9 mouse cellular contexts compared by ENCODE assay signal in the genomic region with DNA sequence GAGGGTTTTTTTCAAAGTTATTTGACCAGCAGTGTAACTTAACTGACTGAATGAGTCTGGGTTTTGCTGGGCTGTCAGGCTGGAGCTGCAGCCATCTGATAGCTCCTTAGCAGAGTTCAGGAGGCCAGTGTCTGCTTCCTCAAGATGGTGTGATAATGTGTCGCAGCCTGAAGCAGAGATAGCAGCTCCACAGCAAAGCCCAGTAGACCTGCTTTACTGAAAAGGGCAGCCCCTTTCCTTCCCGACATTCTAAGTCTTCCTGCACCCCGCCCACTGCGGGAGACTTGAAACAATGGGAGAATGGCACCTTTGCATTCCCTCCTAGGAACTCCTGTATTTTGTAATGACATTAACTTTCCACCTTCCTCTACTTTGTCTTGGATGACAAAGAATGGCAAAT. TPM values are rescaled to one million over a fixed set of nuclear protein-coding genes. Genes with fewer than 3 reads are reported as not detected.
DNase-seq lines count a peak whose midpoint lies in the region; ATAC-seq and TF ChIP-seq lines count a peak whose summit lies in the region.
"Had no signal": no experiment of that assay in that cellular context is flagged by ENCODE, and none has a peak within 500 bp of the region (broad histone marks: within the 10 kb centered on the region; RNA-seq: fewer than 3 reads in every experiment).

No protein-coding gene starts in this region.

- no peaks in the 10 kb centered on the region for H3K27me3 ChIP-seq in heart, embryonic 16.5 days (ENCODE audit: control insufficient read depth, insufficient read depth, low read length)
- no peaks in the 10 kb centered on the region for H3K27me3 ChIP-seq in liver, embryonic 12.5 days (replicated peaks)
- H3K27me3 ChIP-seq in stomach, postnatal 0 days (ENCODE audit: control insufficient read depth, insufficient read depth, low read length), result no peaks in the 10 kb centered on the region
- no peaks in the 10 kb centered on the region for H3K27me3 ChIP-seq in hindbrain, embryonic 16.5 days (replicated peaks; ENCODE audit: control insufficient read depth, insufficient read depth, low read length)
- no peaks in the 10 kb centered on the region for H3K27me3 ChIP-seq in forebrain, embryonic 14.5 days (replicated peaks; ENCODE audit: control insufficient read depth, insufficient read depth, low read length)

- H3K4me2 ChIP-seq in heart, embryonic 16.5 days (ENCODE audit: low read depth, low read length), result no peak overlapping the region
- H3K4me2 ChIP-seq in liver, embryonic 12.5 days, result peak overlapping the region; percentile 21
- H3K4me2 ChIP-seq in stomach, postnatal 0 days (replicated peaks; ENCODE audit: low read depth), result no peak overlapping the region
- no peak overlapping the region for H3K4me2 ChIP-seq in hindbrain, embryonic 16.5 days (ENCODE audit: low read length)
- no peak overlapping the region for H3K4me2 ChIP-seq in forebrain, embryonic 14.5 days (ENCODE audit: low read length)

- peak; percentile 60 for ATAC-seq in heart, embryonic 16.5 days (replicated peaks; ENCODE audit: extremely low read depth, insufficient read depth, low FRiP score)
- peak; percentile 71 for ATAC-seq in liver, embryonic 12.5 days
- no peak for ATAC-seq in stomach, postnatal 0 days (ENCODE audit: low FRiP score, low TSS enrichment)
- ATAC-seq in hindbrain, embryonic 16.5 days, result no peak
- ATAC-seq in forebrain, embryonic 14.5 days, result no peak

- no peak overlapping the region for H3K4me3 ChIP-seq in left cerebral cortex, adult 2 months
- H3K4me3 ChIP-seq in heart, embryonic 16.5 days (ENCODE audit: low read length), result no peak overlapping the region
- H3K4me3 ChIP-seq in liver, embryonic 12.5 days, result no peak overlapping the region
- no peak overlapping the region for H3K4me3 ChIP-seq in stomach, postnatal 0 days (ENCODE audit: low read depth, low read length)
- no peak overlapping the region for H3K4me3 ChIP-seq in hindbrain, embryonic 16.5 days (ENCODE audit: low read length)
- H3K4me3 ChIP-seq in forebrain, embryonic 14.5 days (ENCODE audit: low read depth, low read length), result no peak overlapping the region

- no peak for DNase-seq in left cerebral cortex, adult 2 months (ENCODE audit: extremely low spot score in 1 of 2, low spot score in 2 of 2)
- DNase-seq in left cerebral cortex, adult 8-10 months (ENCODE audit: low spot score in 2 of 2), result no peak
- DNase-seq in stomach, postnatal 0 days (ENCODE audit: low spot score), result no peak
- DNase-seq in layer of hippocampus, postnatal 36 days, result no peak
- no peak for DNase-seq in forebrain, embryonic 14.5 days (ENCODE audit: low spot score)
- DNase-seq: cerebellum, postnatal 25 days had no signal

- H3K9me3 ChIP-seq in heart, embryonic 16.5 days (replicated peaks; ENCODE audit: control insufficient read depth, low read length), result no peaks in the 10 kb centered on the region
- H3K9me3 ChIP-seq in liver, embryonic 12.5 days (replicated peaks), result no peaks in the 10 kb centered on the region
- H3K9me3 ChIP-seq in stomach, postnatal 0 days (ENCODE audit: control insufficient read depth, low read length), result no peaks in the 10 kb centered on the region
- H3K9me3 ChIP-seq in hindbrain, embryonic 16.5 days (ENCODE audit: control insufficient read depth, low read length), result no peaks in the 10 kb centered on the region
- H3K9me3 ChIP-seq in forebrain, embryonic 14.5 days (replicated peaks; ENCODE audit: control insufficient read depth, low read length), result no peaks in the 10 kb centered on the region

- TF ChIP-seq CTCF in left cerebral cortex, adult 2 months (IDR thresholded peaks at IDR 0.05), result no peak
- TF ChIP-seq CTCF in stomach, postnatal 0 days (IDR thresholded peaks at IDR 0.05; ENCODE audit: low read depth), result no peak

- no peaks in the 10 kb centered on the region for H3K36me3 ChIP-seq in heart, embryonic 16.5 days (ENCODE audit: control insufficient read depth, insufficient read depth)
- no peaks in the 10 kb centered on the region for H3K36me3 ChIP-seq in liver, embryonic 12.5 days
- H3K36me3 ChIP-seq in stomach, postnatal 0 days (ENCODE audit: control insufficient read depth, insufficient read depth, low read length), result no peaks in the 10 kb centered on the region
- no peaks in the 10 kb centered on the region for H3K36me3 ChIP-seq in hindbrain, embryonic 16.5 days (ENCODE audit: control insufficient read depth, insufficient read depth, low read length)
- H3K36me3 ChIP-seq in forebrain, embryonic 14.5 days (ENCODE audit: control insufficient read depth, insufficient read depth, low read length), result no peaks in the 10 kb centered on the region

- no peak overlapping the region for H3K9ac ChIP-seq in heart, embryonic 16.5 days (ENCODE audit: low read length)
- no peak overlapping the region for H3K9ac ChIP-seq in liver, embryonic 12.5 days
- H3K9ac ChIP-seq in stomach, postnatal 0 days (ENCODE audit: low read length), result no peak overlapping the region
- H3K9ac ChIP-seq in hindbrain, embryonic 16.5 days (ENCODE audit: low read depth, low read length), result no peak overlapping the region
- H3K9ac ChIP-seq in forebrain, embryonic 14.5 days (ENCODE audit: low read length), result no peak overlapping the region

- no peaks in the 10 kb centered on the region for H3K4me1 ChIP-seq in heart, embryonic 16.5 days (ENCODE audit: control insufficient read depth, insufficient read depth, low read length)
- H3K4me1 ChIP-seq in liver, embryonic 12.5 days, result peaks cover 10% of the 10 kb centered on the region
- no peaks in the 10 kb centered on the region for H3K4me1 ChIP-seq in stomach, postnatal 0 days (replicated peaks; ENCODE audit: control insufficient read depth, insufficient read depth)
- no peaks in the 10 kb centered on the region for H3K4me1 ChIP-seq in hindbrain, embryonic 16.5 days (ENCODE audit: control insufficient read depth, insufficient read depth, low read depth, low read length)
- H3K4me1 ChIP-seq in forebrain, embryonic 14.5 days (ENCODE audit: control insufficient read depth, insufficient read depth, low read length), result no peaks in the 10 kb centered on the region

- intact Hi-C loops in left cerebral cortex, adult 2 months (cut with DNase I), result no loop called here

- no peak for TF ChIP-seq EP300 in stomach, postnatal 0 days (optimal IDR thresholded peaks at IDR 0.05)

- 0 out of 2 replicates have a peak overlapping the region, but pooled peaks have one; percentile 19 for H3K27ac ChIP-seq in left cerebral cortex, adult 2 months
- peak overlapping the region; percentile 40 for H3K27ac ChIP-seq in heart, embryonic 16.5 days (ENCODE audit: low read length)
- no peak overlapping the region for H3K27ac ChIP-seq in liver, embryonic 12.5 days
- 0 out of 2 replicates have a peak overlapping the region, but pooled peaks have one; percentile 2 for H3K27ac ChIP-seq in stomach, postnatal 0 days (replicated peaks)
- H3K27ac ChIP-seq in hindbrain, embryonic 16.5 days (ENCODE audit: low read depth, low read length), result no peak overlapping the region
- H3K27ac ChIP-seq in forebrain, embryonic 14.5 days (ENCODE audit: low read depth, low read length), result no peak overlapping the region

- 33% methylated on average over 4 of the region's 4 CpGs for WGBS in heart, embryonic 16.5 days
- 6% methylated on average over 4 of the region's 4 CpGs for WGBS in liver, embryonic 12.5 days (ENCODE audit: insufficient replicate concordance)
- whole genome bisulfite sequencing in stomach, postnatal 0 days, result 28% methylated on average over 4 of the region's 4 CpGs
- 59% methylated on average over 4 of the region's 4 CpGs for WGBS in hindbrain, embryonic 16.5 days
- 58% methylated on average over 4 of the region's 4 CpGs for WGBS in forebrain, embryonic 14.5 days

RNA-seq across cellular contexts. Expression of a gene that starts 24.9 kb away (rescaled TPM):
- 10 to 100 TPM; 14.1 to 18.4 TPM for total RNA-seq in left cerebral cortex, adult 2 months (2021)
- 10 to 100 TPM; 15.7 to 31.3 (median 21.7) TPM for total RNA-seq in left cerebral cortex, adult 8-10 months (2022)
- 10.4 and 11.7 TPM in 2 replicates for polyA plus RNA-seq in heart, embryonic 16.5 days (2015; fragmentation: Nextera tagmentation; extraction: Ambion mirVana)
- 2.6 TPM in 2 replicates for polyA plus RNA-seq in liver, embryonic 12.5 days (2016; fragmentation: Nextera tagmentation; extraction: Ambion mirVana)
- polyA plus RNA-seq in stomach, postnatal 0 days (2015; fragmentation: Nextera tagmentation; extraction: Ambion mirVana), result 10.0 and 10.8 TPM in 2 replicates
- polyA plus RNA-seq in hindbrain, embryonic 16.5 days (2015; fragmentation: Nextera tagmentation; extraction: Ambion mirVana), result 7.7 and 8.1 TPM in 2 replicates
- total RNA-seq in layer of hippocampus, postnatal 36 days (2021), result 10 to 100 TPM; 17.6 to 20.4 TPM
- polyA plus RNA-seq in forebrain, embryonic 14.5 days (2014; fragmentation: Nextera tagmentation; extraction: Ambion mirVana), result 9.1 and 12.8 TPM in 2 replicates

RNA-seq across cellular contexts. Expression of a gene that starts 25.1 kb away (rescaled TPM):
- 10 to 100 TPM; 20.7 to 22.4 TPM for total RNA-seq in left cerebral cortex, adult 2 months (2021)
- 10 to 100 TPM; 18.9 to 19.6 (median 19.2) TPM for total RNA-seq in left cerebral cortex, adult 8-10 months (2022)
- polyA plus RNA-seq in heart, embryonic 16.5 days (2015; fragmentation: Nextera tagmentation; extraction: Ambion mirVana), result 8.9 and 11.1 TPM in 2 replicates
- polyA plus RNA-seq in liver, embryonic 12.5 days (2016; fragmentation: Nextera tagmentation; extraction: Ambion mirVana), result 3.6 and 3.9 TPM in 2 replicates
- polyA plus RNA-seq in stomach, postnatal 0 days (2015; fragmentation: Nextera tagmentation; extraction: Ambion mirVana), result 4.1 and 4.5 TPM in 2 replicates
- polyA plus RNA-seq in hindbrain, embryonic 16.5 days (2015; fragmentation: Nextera tagmentation; extraction: Ambion mirVana), result 14.8 and 16.6 TPM in 2 replicates
- total RNA-seq in layer of hippocampus, postnatal 36 days (2021), result 10 to 100 TPM; 14.4 to 17.1 TPM
- polyA plus RNA-seq in forebrain, embryonic 14.5 days (2014; fragmentation: Nextera tagmentation; extraction: Ambion mirVana), result 9.3 and 11.5 TPM in 2 replicates

RNA-seq across cellular contexts. Expression of a gene that starts 48.8 kb away (rescaled TPM):
- total RNA-seq in left cerebral cortex, adult 2 months (2021), result 10 to 100 TPM; 22.7 to 25.4 TPM
- 10 to 100 TPM; 17.6 to 27.6 (median 25.3) TPM for total RNA-seq in left cerebral cortex, adult 8-10 months (2022)
- 51.9 and 58.3 TPM in 2 replicates for polyA plus RNA-seq in heart, embryonic 16.5 days (2015; fragmentation: Nextera tagmentation; extraction: Ambion mirVana)
- 67.4 and 68.8 TPM in 2 replicates for polyA plus RNA-seq in liver, embryonic 12.5 days (2016; fragmentation: Nextera tagmentation; extraction: Ambion mirVana)
- 39.1 and 43.0 TPM in 2 replicates for polyA plus RNA-seq in stomach, postnatal 0 days (2015; fragmentation: Nextera tagmentation; extraction: Ambion mirVana)
- 43.7 and 52.8 TPM in 2 replicates for polyA plus RNA-seq in hindbrain, embryonic 16.5 days (2015; fragmentation: Nextera tagmentation; extraction: Ambion mirVana)
- total RNA-seq in layer of hippocampus, postnatal 36 days (2021), result 10 to 100 TPM; 22.8 to 23.0 TPM
- 56.3 and 66.1 TPM in 2 replicates for polyA plus RNA-seq in forebrain, embryonic 14.5 days (2014; fragmentation: Nextera tagmentation; extraction: Ambion mirVana)

Comparison
In these comparisons a context has a peak if more than half of its experiments do, and no peak if none do; other contexts are left out.
1. H3K27ac ChIP-seq: peak in left cerebral cortex, adult 2 months (single experiment), heart, embryonic 16.5 days (single experiment) and stomach, postnatal 0 days (single experiment); none in liver, embryonic 12.5 days (single experiment), hindbrain, embryonic 16.5 days (single experiment) and forebrain, embryonic 14.5 days (single experiment).
2. ATAC-seq: peak in heart, embryonic 16.5 days (single experiment) and liver, embryonic 12.5 days (single experiment); none in stomach, postnatal 0 days (single experiment), hindbrain, embryonic 16.5 days (single experiment) and forebrain, embryonic 14.5 days (single experiment).